Mouse (Mus musculus): ENCODE results near the gene Arrdc5.

GRCm38 (mm10) chr17:56255429-56255828 lies 44.7 kb downstream of the Arrdc5 start:
- TF ChIP-seq POLR2A (IDR thresholded peaks at IDR 0.05; ENCODE audit: low read depth, low read length) (no peak), CTCF (IDR thresholded peaks at IDR 0.05; ENCODE audit: extremely low read depth, insufficient read depth, insufficient read length, insufficient replicate concordance) (no peak)

All from spleen, adult 2 months (tissue).